Mouse (Mus musculus): Measurements from ENCODE around the gene Foxc2. TPM values are rescaled to one million over a fixed set of nuclear protein-coding genes. Genes with fewer than 3 reads are reported as not detected.

Foxc2 gene
- 0.48 and 0.60 TPM in 2 replicates for polyA plus RNA-seq (2015; fragmentation: Nextera tagmentation; extraction: Ambion mirVana)

DNA sequence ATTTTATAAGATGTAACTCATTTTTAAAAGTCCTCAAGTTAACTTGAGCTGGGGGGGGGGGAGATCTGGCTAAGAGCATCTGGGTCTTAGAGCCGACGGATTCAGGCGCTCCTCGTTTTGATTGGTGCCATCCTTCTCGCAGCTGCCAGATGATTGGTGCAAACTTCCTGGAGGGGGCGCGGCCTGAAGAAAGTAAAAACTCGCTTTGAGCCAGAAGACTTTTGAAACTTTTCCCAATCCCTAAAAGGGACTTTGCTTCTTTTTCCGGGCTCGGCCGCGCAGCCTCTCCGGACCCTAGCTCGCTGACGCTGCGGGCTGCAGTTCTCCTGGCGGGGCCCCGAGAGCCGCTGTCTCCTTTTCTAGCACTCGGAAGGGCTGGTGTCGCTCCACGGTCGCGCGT, at the start of gene Foxc2:
TSS of gene Foxc2 (plus strand) at position 224 of the 400 bp plus-strand sequence.
- ATAC-seq = peak; percentile 31; the same call in 1 of the 2 replicates
- under 1% methylated on average over 25 of the region's 25 CpGs for WGBS
- peaks cover 80% of the 10 kb centered on the region for H3K27me3 ChIP-seq (replicated peaks; ENCODE audit: control insufficient read depth, insufficient read depth, low read length)
- H3K4me1 ChIP-seq (replicated peaks; ENCODE audit: control insufficient read depth, insufficient read depth, low read length) = no peaks in the 10 kb centered on the region
- TF ChIP-seq CTCF (IDR thresholded peaks at IDR 0.05; ENCODE audit: low read depth) = peak; percentile 3; the same call in 1 of the 2 replicates
- no peaks in the 10 kb centered on the region for H3K36me3 ChIP-seq (ENCODE audit: control insufficient read depth, insufficient read depth)
- no peak within 1 kb of the TSS; the same call in 1 of the 2 replicates for H3K9ac ChIP-seq (ENCODE audit: low read depth, low read length)
- H3K4me2 ChIP-seq (replicated peaks; ENCODE audit: low read depth) = peak within 1 kb of the TSS; percentile 91
- H3K9me3 ChIP-seq (ENCODE audit: control insufficient read depth) = no peaks in the 10 kb centered on the region
- H3K27ac ChIP-seq (ENCODE audit: low read depth, low read length) = no peak within 1 kb of the TSS
- peak within 1 kb of the TSS; percentile 50 for H3K4me3 ChIP-seq (ENCODE audit: low read depth, low read length)

GRCm38 (mm10) chr8:121071454-121071853, 44.5 kb upstream of the Foxc2 start:
- no peaks in the 10 kb centered on the region for H3K9me3 ChIP-seq (ENCODE audit: control insufficient read depth)
- H3K9ac ChIP-seq (ENCODE audit: low read depth, low read length) = no peak overlapping the region
- peak; percentile 67 for TF ChIP-seq CTCF (IDR thresholded peaks at IDR 0.05; ENCODE audit: low read depth)
- no peak overlapping the region for H3K27ac ChIP-seq (ENCODE audit: low read depth, low read length)
- 0 out of 2 replicates have a peak overlapping the region, but pooled peaks have one; percentile 13 for H3K4me2 ChIP-seq (replicated peaks; ENCODE audit: low read depth)
- H3K4me1 ChIP-seq (replicated peaks; ENCODE audit: control insufficient read depth, insufficient read depth, low read length) = no peaks in the 10 kb centered on the region
- 10% methylated on average over 12 of the region's 12 CpGs for WGBS
- no peak for ATAC-seq
- peaks cover 37% of the 10 kb centered on the region for H3K27me3 ChIP-seq (replicated peaks; ENCODE audit: control insufficient read depth, insufficient read depth, low read length)
- H3K36me3 ChIP-seq (ENCODE audit: control insufficient read depth, insufficient read depth) = no peaks in the 10 kb centered on the region
- H3K4me3 ChIP-seq (ENCODE audit: low read depth, low read length) = no peak overlapping the region

- no peak for TF ChIP-seq CTCF (IDR thresholded peaks at IDR 0.05; ENCODE audit: low read depth)
- Histone ChIP-seq H3K9me3 (ENCODE audit: control insufficient read depth) (no peaks in the 10 kb centered on the region), H3K4me3 (ENCODE audit: low read depth, low read length) (peak overlapping the region; percentile 26; the same call in 1 of the 2 replicates), H3K4me1 (replicated peaks; ENCODE audit: control insufficient read depth, insufficient read depth, low read length) (no peaks in the 10 kb centered on the region), H3K4me2 (replicated peaks; ENCODE audit: low read depth) (peak overlapping the region; percentile 63), H3K27me3 (replicated peaks; ENCODE audit: control insufficient read depth, insufficient read depth, low read length) (peaks cover 48% of the 10 kb centered on the region), H3K36me3 (ENCODE audit: control insufficient read depth, insufficient read depth) (no peaks in the 10 kb centered on the region), H3K27ac (ENCODE audit: low read depth, low read length) (peak overlapping the region; percentile 46; the same call in 1 of the 2 replicates), H3K9ac (ENCODE audit: low read depth, low read length) (no peak overlapping the region)
- ATAC-seq = no peak
- WGBS = 45% methylated on average over 11 of the region's 11 CpGs
These were observed 43.4 kb upstream of the Foxc2 start for GRCm38 (mm10) chr8:121072406-121073130.

GRCm38 (mm10) chr8:121073174-121074107, 42.5 kb upstream of the Foxc2 start:
- ATAC-seq = no peak; the same call in 1 of the 2 replicates
- no peak for TF ChIP-seq CTCF (IDR thresholded peaks at IDR 0.05; ENCODE audit: low read depth)
- Histone ChIP-seq H3K9ac (ENCODE audit: low read depth, low read length) (0 out of 2 replicates have a peak overlapping the region, but pooled peaks have one; percentile 27), H3K9me3 (ENCODE audit: control insufficient read depth) (no peaks in the 10 kb centered on the region), H3K4me1 (replicated peaks; ENCODE audit: control insufficient read depth, insufficient read depth, low read length) (no peaks in the 10 kb centered on the region), H3K4me3 (ENCODE audit: low read depth, low read length) (peak overlapping the region; percentile 26), H3K36me3 (ENCODE audit: control insufficient read depth, insufficient read depth) (no peaks in the 10 kb centered on the region), H3K27ac (ENCODE audit: low read depth, low read length) (peak overlapping the region; percentile 70), H3K4me2 (replicated peaks; ENCODE audit: low read depth) (peak overlapping the region; percentile 63), H3K27me3 (replicated peaks; ENCODE audit: control insufficient read depth, insufficient read depth, low read length) (peaks cover 54% of the 10 kb centered on the region)
- 2% methylated on average over 48 of the region's 48 CpGs for WGBS

- 15% methylated on average over 15 of the region's 15 CpGs for WGBS
- Histone ChIP-seq H3K4me2 (replicated peaks; ENCODE audit: low read depth) (peak overlapping the region; percentile 63), H3K27me3 (replicated peaks; ENCODE audit: control insufficient read depth, insufficient read depth, low read length) (peaks cover 62% of the 10 kb centered on the region), H3K4me3 (ENCODE audit: low read depth, low read length) (peak overlapping the region; percentile 26), H3K9ac (ENCODE audit: low read depth, low read length) (peak overlapping the region; percentile 27; the same call in 1 of the 2 replicates), H3K36me3 (ENCODE audit: control insufficient read depth, insufficient read depth) (no peaks in the 10 kb centered on the region), H3K9me3 (ENCODE audit: control insufficient read depth) (no peaks in the 10 kb centered on the region), H3K4me1 (replicated peaks; ENCODE audit: control insufficient read depth, insufficient read depth, low read length) (no peaks in the 10 kb centered on the region), H3K27ac (ENCODE audit: low read depth, low read length) (peak overlapping the region; percentile 70; the same call in 1 of the 2 replicates)
- TF ChIP-seq CTCF (IDR thresholded peaks at IDR 0.05; ENCODE audit: low read depth) = no peak
- no peak for ATAC-seq
These were observed 41.7 kb upstream of the Foxc2 start for GRCm38 (mm10) chr8:121074108-121074847.
